Mouse (Mus musculus) stomach, postnatal 0 days (tissue): ENCODE results near the gene Srsf6. TPM values are rescaled to one million over a fixed set of nuclear protein-coding genes. Genes with fewer than 3 reads are reported as not detected.

ENCODE experiments used
- ATAC-seq: fragments of 200-750 bp; cut with Nextera tagmentation; 2 replicates; pipeline ENCODE4 v1.8.0; 2017; ENCODE audit not compliant: low FRiP score, low TSS enrichment
- DNase-seq: peaks from one replicate; pipeline ENCODE4 v3.0.0-alpha.2; 2016; ENCODE audit warnings: low spot score
- H3K27ac ChIP-seq: fragments of 300-500 bp; sonication (generic); replicated peaks from 2 replicates; pipeline ENCODE4 v1.5.1; 2014; ENCODE audit warnings: mild to moderate bottlenecking, control low read depth
- H3K27me3 ChIP-seq: fragments of 300-500 bp; sonication (generic); 2 replicates; pipeline ENCODE4 v1.6.1; 2014; ENCODE audit warnings: low read length; ENCODE audit not compliant: control insufficient read depth, insufficient read depth
- H3K36me3 ChIP-seq: fragments of 300-500 bp; sonication (generic); 2 replicates; pipeline ENCODE4 v1.6.1; 2014; ENCODE audit warnings: low read length, mixed read lengths; ENCODE audit not compliant: control insufficient read depth, insufficient read depth
- H3K4me1 ChIP-seq: fragments of 300-500 bp; sonication (generic); replicated peaks from 2 replicates; pipeline ENCODE4 v1.6.1; 2014; ENCODE audit warnings: antibody characterized with exemption; ENCODE audit not compliant: control insufficient read depth, insufficient read depth
- H3K4me2 ChIP-seq: fragments of 300-500 bp; sonication (generic); replicated peaks from 2 replicates; pipeline ENCODE4 v1.6.1; 2014; ENCODE audit warnings: low read depth, mild to moderate bottlenecking, control low read depth, moderate library complexity
- H3K4me3 ChIP-seq: fragments of 300-500 bp; sonication (generic); 2 replicates; pipeline ENCODE4 v1.5.1; 2014; ENCODE audit warnings: low read depth, low read length, control low read depth
- H3K9ac ChIP-seq: fragments of 300-500 bp; sonication (generic); 2 replicates; pipeline ENCODE4 v1.6.1; 2014; ENCODE audit warnings: mild to moderate bottlenecking, low read length, control low read depth, mixed read lengths
- H3K9me3 ChIP-seq: fragments of 300-500 bp; sonication (generic); 2 replicates; pipeline ENCODE4 v1.6.1; 2016; ENCODE audit warnings: low read length; ENCODE audit not compliant: control insufficient read depth
- CTCF ChIP-seq: IDR thresholded peaks from 2 replicates; pipeline ENCODE4 v1.5.1; 2016; ENCODE audit warnings: antibody characterized with exemption, low read depth, mild to moderate bottlenecking, moderate library complexity
- EP300 ChIP-seq: optimal IDR thresholded peaks from 2 replicates; pipeline ENCODE3; 2016; ENCODE audit warnings: antibody characterized with exemption
- WGBS: fragments of 180-500 bp; shearing (Covaris S2); extraction: QIAGEN DNeasy Blood & Tissue Kit; methylation state at CpG from one replicate; pipeline ENCODE4 v1.1.7; 2014; 5-methylcytosine and 5-hydroxymethylcytosine counted together
- polyA plus RNA-seq: library from polyadenylated mRNA; unstranded; fragments of >200 nt; fragmentation: Nextera tagmentation; extraction: Ambion mirVana; gene quantifications from 2 replicates; pipeline ENCODE4 v1.2.1, GENCODE M21; 2015

Gene Srsf6
- polyA plus RNA-seq, 1 experiment from 2014 or later = 67.5 TPM

GRCm38 (mm10) chr2:162930516-162931122 lies 709 bp upstream of the Srsf6 start:
- ATAC-seq (no peak), DNase-seq (peak; percentile 39)
- peaks cover 12% of the 10 kb centered on the region for H3K36me3 ChIP-seq
- no peaks in the 10 kb centered on the region for H3K27me3 ChIP-seq
- TF ChIP-seq EP300 (no peak), CTCF (no peak)
- H3K4me1 ChIP-seq = peaks cover 2% of the 10 kb centered on the region; the same call in 1 of the 2 replicates
- H3K27ac ChIP-seq = peak overlapping the region; percentile 99
- H3K4me2 ChIP-seq = peak overlapping the region; percentile 85
- peak overlapping the region; percentile 100 for H3K4me3 ChIP-seq
- H3K9ac ChIP-seq = peak overlapping the region; percentile 100
- 1% methylated on average over 18 of the region's 18 CpGs for WGBS
- no peaks in the 10 kb centered on the region for H3K9me3 ChIP-seq

- peak; percentile 67 for ATAC-seq
- peak overlapping the region; percentile 85 for H3K4me2 ChIP-seq
- no peaks in the 10 kb centered on the region for H3K9me3 ChIP-seq
- H3K27ac ChIP-seq = peak overlapping the region; percentile 99
- TF ChIP-seq CTCF (no peak), EP300 (no peak)
- H3K4me3 ChIP-seq = peak overlapping the region; percentile 100
- peak; percentile 84 for DNase-seq
- H3K36me3 ChIP-seq = peaks cover 18% of the 10 kb centered on the region
- H3K27me3 ChIP-seq = no peaks in the 10 kb centered on the region
- H3K9ac ChIP-seq = peak overlapping the region; percentile 100
- WGBS = under 1% methylated on average over 69 of the region's 103 CpGs
- H3K4me1 ChIP-seq = peaks cover 2% of the 10 kb centered on the region; the same call in 1 of the 2 replicates
Observed at GRCm38 (mm10) chr2:162931674-162932650, 634 bp downstream of the Srsf6 start.

GRCm38 (mm10) chr2:162932706-162933105 lies 1.4 kb downstream of the Srsf6 start:
- ATAC-seq (no peak), DNase-seq (no peak)
- no peaks in the 10 kb centered on the region for H3K27me3 ChIP-seq
- H3K36me3 ChIP-seq = peaks cover 21% of the 10 kb centered on the region
- H3K9ac ChIP-seq = no peak overlapping the region
- TF ChIP-seq EP300 (no peak), CTCF (no peak)
- H3K4me2 ChIP-seq = peak overlapping the region; percentile 85
- no peaks in the 10 kb centered on the region for H3K9me3 ChIP-seq
- H3K4me1 ChIP-seq = peaks cover 2% of the 10 kb centered on the region; the same call in 1 of the 2 replicates
- 32% methylated on average over 4 of the region's 4 CpGs for WGBS
- peak overlapping the region; percentile 100 for H3K4me3 ChIP-seq
- H3K27ac ChIP-seq = no peak overlapping the region

GRCm38 (mm10) chr2:162934421-162934820 lies 3.1 kb downstream of the Srsf6 start:
- H3K9ac ChIP-seq = no peak overlapping the region
- H3K36me3 ChIP-seq = peaks cover 28% of the 10 kb centered on the region
- WGBS = 89% methylated on average over 19 of the region's 19 CpGs
- DNase-seq (no peak), ATAC-seq (no peak)
- H3K27ac ChIP-seq = no peak overlapping the region
- no peak overlapping the region for H3K4me3 ChIP-seq
- TF ChIP-seq EP300 = no peak
- TF ChIP-seq CTCF = no peak
- H3K4me1 ChIP-seq = peaks cover 2% of the 10 kb centered on the region; the same call in 1 of the 2 replicates
- no peaks in the 10 kb centered on the region for H3K9me3 ChIP-seq
- no peak overlapping the region for H3K4me2 ChIP-seq
- H3K27me3 ChIP-seq = no peaks in the 10 kb centered on the region

- Histone ChIP-seq H3K4me1 (peaks cover 2% of the 10 kb centered on the region; the same call in 1 of the 2 replicates), H3K4me3 (no peak overlapping the region), H3K9ac (no peak overlapping the region), H3K9me3 (no peaks in the 10 kb centered on the region), H3K36me3 (peaks cover 31% of the 10 kb centered on the region), H3K27ac (no peak overlapping the region), H3K4me2 (no peak overlapping the region), H3K27me3 (no peaks in the 10 kb centered on the region)
- TF ChIP-seq EP300 = no peak
- no peak for TF ChIP-seq CTCF
- ATAC-seq (no peak), DNase-seq (no peak)
- WGBS = 92% methylated on average over 3 of the region's 3 CpGs
Observed at GRCm38 (mm10) chr2:162935700-162936099, 4.4 kb downstream of the Srsf6 start.
